Mouse (Mus musculus) lung, postnatal 14 days (tissue): Measurements from ENCODE around the gene Wnt6.

Experiments
- DNase-seq: peaks from one replicate; pipeline ENCODE4 v3.0.0; 2021

The Wnt6 gene

DNA sequence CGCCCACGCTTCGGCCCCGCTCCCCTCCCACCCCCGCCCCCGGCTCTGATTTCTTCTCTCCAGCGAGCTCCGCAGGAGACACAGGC, at the start of gene Wnt6:
Wnt6 (plus strand) TSS at position 48 of the 86 bp plus-strand sequence.
- DNase-seq = no peak

DNA sequence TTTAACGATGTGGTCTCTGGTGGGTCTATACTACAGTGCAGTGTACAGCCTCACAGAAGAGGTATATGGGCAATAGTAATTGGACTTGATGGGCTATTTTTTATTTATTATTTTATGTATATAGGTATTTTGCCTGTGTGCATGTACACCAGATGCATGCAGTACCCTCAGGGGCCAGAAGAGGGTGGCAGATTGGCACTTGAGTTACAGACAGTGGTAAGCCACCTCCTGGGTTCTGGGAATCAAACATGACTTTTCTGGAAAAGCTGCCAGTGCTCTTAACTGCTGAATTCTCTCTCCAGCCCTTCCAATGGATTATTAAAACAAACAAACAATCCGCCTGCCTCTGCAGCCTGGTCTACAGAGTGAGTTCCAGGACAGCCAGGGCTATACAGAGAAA, 47.9 kb upstream of the Wnt6 start:
- DNase-seq = peak; percentile 16

- no peak for DNase-seq
These were observed 45.6 kb upstream of the Wnt6 start for GRCm38 (mm10) chr1:74726114-74726513.

GRCm38 (mm10) chr1:74726674-74727073, 45.0 kb upstream of the Wnt6 start:
- no peak for DNase-seq

DNA sequence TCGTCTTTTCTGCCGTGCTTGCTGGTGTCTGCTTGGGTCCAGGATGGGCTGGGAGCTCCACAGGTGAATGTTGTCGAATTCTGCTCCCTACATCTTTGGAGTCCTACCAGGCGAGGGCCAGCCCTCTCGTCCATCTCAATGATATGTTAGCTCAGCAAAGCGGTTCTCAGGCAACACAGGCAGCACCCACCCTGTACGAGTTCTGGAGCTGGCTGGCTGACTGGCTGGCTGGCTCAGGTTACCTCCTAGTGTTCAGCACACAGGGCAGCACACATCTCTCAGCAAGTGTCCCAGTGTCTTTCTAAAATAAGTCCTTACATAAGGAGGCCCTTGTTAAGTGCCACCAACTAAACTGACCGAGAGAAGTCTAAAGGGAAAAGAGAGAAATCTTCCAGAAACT, 43.2 kb upstream of the Wnt6 start:
- DNase-seq = no peak

DNA sequence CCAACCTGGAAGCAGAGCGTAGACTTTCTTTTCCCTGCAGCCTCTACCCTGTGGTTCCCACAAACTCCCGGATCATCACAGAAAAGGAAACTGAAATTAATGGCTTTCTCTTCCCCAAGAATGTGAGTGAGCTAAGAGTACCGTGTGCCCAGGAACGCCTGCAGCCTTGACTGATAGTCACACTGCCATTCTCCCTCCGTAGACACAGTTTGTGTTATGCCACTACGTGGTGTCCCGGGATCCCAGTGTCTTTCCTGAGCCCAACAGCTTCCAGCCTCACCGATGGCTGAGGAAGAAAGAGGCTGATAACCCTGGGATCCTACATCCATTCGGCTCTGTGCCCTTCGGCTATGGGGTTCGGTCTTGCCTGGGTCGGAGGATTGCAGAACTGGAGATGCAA, 34.7 kb upstream of the Wnt6 start:
- DNase-seq = no peak

- no peak for DNase-seq
These were observed 34.2 kb upstream of the Wnt6 start for GRCm38 (mm10) chr1:74737500-74737899.

DNA sequence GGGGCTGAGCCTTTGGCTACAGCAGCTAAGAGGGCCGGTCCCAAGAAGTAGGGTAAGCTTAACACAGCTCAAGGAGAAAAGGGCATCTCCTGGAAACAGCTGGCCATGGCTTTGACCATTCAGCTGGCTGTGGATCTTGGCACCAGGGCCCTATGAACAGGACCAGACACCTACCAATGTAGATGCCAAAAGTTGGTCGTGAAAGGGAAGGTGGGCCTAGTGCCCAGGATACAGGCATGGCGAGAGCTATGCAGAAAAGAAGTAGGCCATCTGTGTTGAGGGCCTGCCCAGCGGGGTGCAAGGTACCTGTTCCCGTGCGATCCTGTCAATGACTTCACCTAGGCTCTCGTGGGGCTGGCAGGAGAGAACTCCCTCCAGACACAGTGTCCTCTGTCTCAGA, 30.8 kb upstream of the Wnt6 start:
- DNase-seq = no peak

- no peak for DNase-seq
These were observed 24.4 kb upstream of the Wnt6 start for GRCm38 (mm10) chr1:74747335-74747734.

- DNase-seq = peak; percentile 66
These were observed 22.9 kb upstream of the Wnt6 start, which contains the start of gene Prkag3 for GRCm38 (mm10) chr1:74748643-74749271. Gene Prkag3, minus strand, starts transcription at chr1:74749221.

GRCm38 (mm10) chr1:74749301-74749700, 22.4 kb upstream of the Wnt6 start:
- DNase-seq = peak; percentile 70

- peak; percentile 17 for DNase-seq
These were observed 21.0 kb upstream of the Wnt6 start for GRCm38 (mm10) chr1:74750683-74751082.

DNA sequence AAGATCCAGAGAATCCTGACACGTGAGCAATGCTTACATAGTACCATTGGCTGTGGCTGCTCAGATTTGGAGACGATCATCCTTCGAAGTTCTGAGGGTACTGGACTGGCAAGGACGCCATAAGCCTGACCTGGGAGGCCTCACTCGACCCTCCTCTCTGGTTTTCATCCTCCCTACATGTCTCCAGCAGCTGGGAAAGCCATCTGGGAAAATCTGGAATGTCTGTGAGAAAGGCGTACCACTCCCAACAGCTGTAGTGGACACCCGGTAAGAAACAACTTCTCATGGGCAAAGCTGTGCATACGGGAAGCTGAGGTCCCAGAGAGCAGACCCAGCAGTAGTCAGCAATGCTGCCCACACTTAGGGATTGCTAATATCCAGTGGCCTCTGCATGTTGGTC, 19.5 kb upstream of the Wnt6 start:
- no peak for DNase-seq

DNA sequence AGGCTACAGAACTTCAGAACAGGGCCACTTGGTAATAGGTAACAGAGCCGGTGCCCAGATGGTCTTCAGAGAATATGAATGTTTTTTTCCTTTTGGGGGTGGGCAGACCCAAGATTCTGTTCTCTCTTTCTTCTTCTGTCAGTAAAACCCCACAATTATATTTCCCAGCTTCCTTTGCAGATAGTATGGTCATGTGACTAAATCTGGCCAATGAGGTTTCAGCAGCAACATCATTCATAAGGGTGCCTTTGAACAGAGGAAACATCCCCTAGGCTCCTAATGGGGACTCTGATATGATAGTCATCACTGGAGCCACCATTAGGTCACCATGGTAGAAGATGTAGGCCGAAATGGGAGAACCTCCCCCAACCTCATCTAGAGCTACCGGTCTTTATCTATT, 18.9 kb upstream of the Wnt6 start:
- no peak for DNase-seq

- DNase-seq = no peak
These were observed 18.3 kb upstream of the Wnt6 start for GRCm38 (mm10) chr1:74753266-74753974.

DNA sequence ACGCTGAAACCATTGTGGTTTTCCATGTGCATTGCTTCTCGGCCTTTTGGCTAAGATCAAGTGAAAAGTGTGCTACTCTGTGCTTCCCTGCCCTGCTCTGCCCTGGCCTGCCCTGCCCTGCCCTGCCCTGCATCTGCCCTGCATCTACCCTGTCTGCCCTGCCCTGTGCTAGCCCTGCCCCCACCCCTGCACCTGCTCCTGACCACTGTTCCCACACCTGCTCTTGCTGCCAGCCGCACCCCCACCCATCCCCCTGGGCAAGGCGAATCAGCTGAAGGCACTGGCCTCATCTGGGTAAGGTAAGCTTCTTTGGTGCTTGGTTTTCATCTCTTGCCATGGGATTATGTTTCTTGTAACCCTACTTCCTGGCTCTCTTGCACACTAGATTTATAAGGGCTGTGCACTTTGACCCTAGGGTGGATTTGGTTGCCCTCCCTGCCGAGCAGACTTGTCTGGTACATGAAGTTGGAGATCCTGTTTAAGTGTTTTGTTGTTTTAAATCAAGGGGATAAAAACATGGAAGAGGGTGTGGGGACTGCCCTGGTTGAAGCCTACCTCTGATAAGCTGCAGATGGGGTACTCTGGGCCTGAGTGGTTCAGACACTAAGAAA, 17.4 kb upstream of the Wnt6 start:
- no peak for DNase-seq

- peak; percentile 59 for DNase-seq
These were observed 11.9 kb upstream of the Wnt6 start for GRCm38 (mm10) chr1:74759773-74760172.

DNA sequence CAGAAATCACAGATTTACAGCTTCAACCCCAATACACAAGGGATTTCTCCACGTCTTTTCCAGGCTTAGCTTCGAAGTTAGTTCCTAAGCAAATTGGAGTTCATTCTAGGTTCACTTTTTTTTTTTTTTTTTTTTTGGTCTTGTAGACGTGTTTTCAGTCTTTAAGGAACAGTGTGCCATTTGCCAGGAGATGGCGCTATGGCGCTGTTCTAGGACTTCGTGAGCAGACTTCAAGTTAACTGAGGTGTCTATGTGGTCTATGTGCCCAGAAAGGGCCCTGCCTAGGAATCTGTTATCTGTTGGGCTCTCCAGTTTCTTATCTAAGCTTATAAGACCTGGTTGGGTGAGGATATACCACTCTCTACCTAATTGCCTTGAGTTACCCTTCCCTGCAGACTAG, 8.6 kb upstream of the Wnt6 start:
- peak; percentile 76 for DNase-seq

DNA sequence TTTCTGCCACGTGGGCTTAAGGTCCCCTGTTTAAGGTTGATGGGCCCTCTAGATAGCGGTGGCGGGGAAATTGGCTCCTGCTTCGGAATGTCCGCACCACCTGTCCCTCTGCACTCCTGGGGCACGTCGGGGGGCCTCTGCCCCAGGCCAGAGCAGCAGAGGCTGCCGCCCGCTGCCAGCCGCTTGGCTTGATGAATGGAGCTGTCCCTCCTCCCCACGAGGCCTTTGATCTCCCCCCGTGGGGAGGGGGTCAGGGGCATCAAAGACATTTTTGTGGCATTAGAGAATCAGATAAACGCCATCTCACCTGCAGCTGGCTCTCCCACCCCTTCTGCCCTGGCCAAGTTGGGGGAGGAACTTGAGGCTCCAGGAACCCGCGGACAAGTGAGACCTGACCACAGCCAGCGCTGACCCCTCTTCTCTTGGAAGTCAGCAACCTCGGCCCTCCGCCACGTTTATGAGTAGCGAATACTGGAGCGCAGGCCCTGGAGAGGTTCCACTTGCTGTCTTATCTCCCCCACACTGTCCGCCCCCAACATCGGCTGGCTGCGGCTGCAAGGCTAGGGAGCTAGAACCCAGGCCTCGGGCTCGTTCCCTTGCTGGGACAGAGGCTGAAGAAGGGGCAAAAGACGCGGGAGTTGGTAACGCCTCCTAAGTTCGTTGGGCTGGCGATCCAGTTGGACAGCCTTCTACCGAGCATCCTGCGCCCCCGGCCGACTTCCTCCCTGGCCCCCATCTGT, 795 bp upstream of the Wnt6 start:
- DNase-seq = no peak

DNA sequence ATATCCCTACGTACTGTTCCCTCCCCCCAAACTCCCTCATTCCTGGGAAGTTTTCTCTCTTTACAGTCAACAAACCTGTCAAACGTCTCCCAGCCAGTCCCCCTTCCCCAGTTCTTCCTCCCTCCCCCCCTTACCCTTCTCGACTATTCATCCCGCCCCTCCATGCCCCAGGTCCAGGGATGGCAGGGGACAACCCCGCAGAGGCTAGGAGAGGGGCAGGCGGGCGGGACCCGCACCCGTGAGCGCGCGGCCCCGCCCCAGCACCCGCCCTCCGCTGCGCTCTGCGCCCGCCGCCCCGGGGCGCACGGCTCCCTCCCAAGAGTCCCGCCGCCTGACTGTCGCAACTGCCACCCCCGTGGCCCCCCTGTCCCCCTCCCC, 236 bp upstream of the Wnt6 start:
- no peak for DNase-seq

GRCm38 (mm10) chr1:74771931-74772620, 384 bp downstream of the Wnt6 start:
- DNase-seq = no peak

- DNase-seq = peak; percentile 80
These were observed 1.4 kb downstream of the Wnt6 start for GRCm38 (mm10) chr1:74773136-74773535.

- no peak for DNase-seq
These were observed 2.4 kb downstream of the Wnt6 start for GRCm38 (mm10) chr1:74774062-74774461.

GRCm38 (mm10) chr1:74775816-74776215, 4.1 kb downstream of the Wnt6 start:
- DNase-seq = no peak
